Mouse (Mus musculus) megakaryocyte, embryonic 14.5 days (primary cell): ENCODE results near the gene Pfkfb4. TPM values are rescaled to one million over a fixed set of nuclear protein-coding genes. Genes with fewer than 3 reads are reported as not detected.

ENCODE experiments used
- H3K27me3 ChIP-seq: replicated peaks from 2 replicates; pipeline ENCODE3; 2012; ENCODE audit warnings: inconsistent platforms
- H3K36me3 ChIP-seq: replicated peaks from 2 replicates; pipeline ENCODE3; 2012; ENCODE audit warnings: low read length, inconsistent platforms, mixed read lengths
- H3K4me1 ChIP-seq: 2 replicates; pipeline ENCODE4 v1.6.1; 2012; ENCODE audit warnings: inconsistent platforms
- H3K4me3 ChIP-seq: replicated peaks from 2 replicates; pipeline ENCODE3; 2012; ENCODE audit warnings: moderate library complexity, mild to moderate bottlenecking, inconsistent platforms
- H3K9me3 ChIP-seq: 2 replicates; pipeline ENCODE4 v1.6.1; 2012; ENCODE audit warnings: inconsistent platforms
- FLI1 ChIP-seq: IDR thresholded peaks from 2 replicates; pipeline ENCODE4 v1.6.1; 2012; ENCODE audit warnings: low read length, inconsistent platforms, mixed read lengths
- GATA1 ChIP-seq: IDR thresholded peaks from 3 replicates; pipeline ENCODE4 v1.6.1; 2012; ENCODE audit warnings: mixed read lengths, low read length, inconsistent platforms, borderline replicate concordance
- polyA plus RNA-seq: library from polyadenylated mRNA; stranded (reverse); fragments of >175 nt; gene quantifications from 2 replicates; pipeline ENCODE4 v1.2.3, GENCODE M21; 2012; ENCODE audit warnings: low replicate concordance; ENCODE audit not compliant: insufficient read depth

The Pfkfb4 gene
- polyA plus RNA-seq, result 2.4 and 5.8 TPM in 2 replicates

DNA sequence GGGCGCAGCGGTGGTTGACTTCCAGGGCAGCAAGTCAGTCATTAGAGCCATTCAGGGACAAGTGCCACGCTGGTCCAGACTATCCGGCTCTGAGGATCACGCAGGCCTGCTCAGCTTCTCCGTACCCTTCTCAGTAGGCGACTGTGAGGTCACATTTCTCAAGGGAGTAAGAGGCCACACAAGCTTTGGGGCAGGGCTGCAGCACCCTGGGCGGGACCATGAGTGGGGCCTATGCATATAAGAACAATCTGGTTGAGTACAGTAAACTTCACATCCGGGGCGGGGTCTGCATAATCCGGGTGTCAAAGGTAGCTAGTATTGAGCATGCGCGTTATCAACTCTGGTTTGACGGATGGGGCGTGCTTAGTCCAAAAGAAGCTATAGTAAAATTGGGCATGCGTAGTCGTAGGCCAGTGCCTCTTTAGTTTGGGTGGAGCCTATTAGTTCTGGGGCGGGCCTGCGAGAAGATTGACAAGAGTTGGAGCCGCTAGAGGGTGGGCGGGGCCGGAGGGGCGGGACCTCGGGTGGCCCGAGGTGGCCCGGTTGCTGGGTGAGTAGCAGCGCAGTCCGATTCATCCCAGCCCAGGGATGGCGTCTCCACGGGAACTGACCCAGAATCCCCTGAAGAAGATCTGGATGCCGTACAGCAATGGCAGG lies at the start of gene Pfkfb4:
Pfkfb4 (plus strand) TSS at position 351 of the 657 bp plus-strand sequence.
- Histone ChIP-seq H3K9me3 (no peaks in the 10 kb centered on the region; the same call in 1 of the 2 replicates), H3K4me1 (peaks cover 84% of the 10 kb centered on the region), H3K27me3 (peaks cover 8% of the 10 kb centered on the region), H3K36me3 (peaks cover 7% of the 10 kb centered on the region), H3K4me3 (peak within 1 kb of the TSS; percentile 94)
- TF ChIP-seq FLI1 (no peak), GATA1 (no peak)

DNA sequence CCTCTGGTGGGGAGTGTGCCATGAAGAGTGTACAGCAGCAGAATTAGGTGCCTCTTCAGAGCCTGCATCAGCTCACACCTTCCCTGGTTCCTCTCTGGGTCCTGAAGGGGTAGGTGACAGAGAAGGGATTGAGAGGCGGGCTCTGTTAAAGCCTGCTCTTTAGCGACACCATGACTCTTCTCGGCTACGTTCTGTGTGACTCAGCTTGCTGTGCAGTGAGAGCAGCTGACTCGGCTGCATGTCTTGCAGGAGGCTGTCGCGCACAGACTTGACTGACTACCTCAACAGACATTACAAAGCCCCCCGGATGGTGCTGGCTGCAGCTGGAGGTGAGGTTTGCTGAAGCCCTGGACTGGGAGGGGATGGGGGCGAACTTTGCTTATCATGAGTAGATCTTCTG lies 46.5 kb upstream of the Pfkfb4 start:
- no peak overlapping the region for H3K4me3 ChIP-seq
- TF ChIP-seq GATA1, result no peak
- TF ChIP-seq FLI1, result no peak
- H3K27me3 ChIP-seq, result no peaks in the 10 kb centered on the region
- H3K4me1 ChIP-seq, result peaks cover 13% of the 10 kb centered on the region; the same call in 1 of the 2 replicates
- H3K36me3 ChIP-seq, result peaks cover 94% of the 10 kb centered on the region
- no peaks in the 10 kb centered on the region for H3K9me3 ChIP-seq

DNA sequence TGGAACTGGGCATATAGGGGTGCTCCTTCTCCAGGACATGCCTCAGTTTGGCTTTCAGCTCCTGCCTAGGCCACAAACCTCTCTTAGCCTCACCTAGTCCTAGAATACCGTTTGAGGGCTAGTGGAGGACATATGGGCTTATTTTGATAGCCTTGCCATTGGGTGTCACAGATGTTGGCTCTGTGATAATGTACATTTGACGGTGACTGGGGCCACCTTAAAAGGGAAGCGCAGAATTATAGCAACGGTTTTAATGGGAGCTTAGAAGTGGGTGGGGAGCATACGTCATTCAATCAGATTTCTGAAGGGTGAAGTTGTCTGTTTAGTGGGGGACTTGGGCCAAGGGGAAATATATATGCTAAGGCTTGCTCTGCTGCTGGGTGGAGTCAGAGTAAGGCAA lies 46.0 kb upstream of the Pfkfb4 start:
- peaks cover 13% of the 10 kb centered on the region; the same call in 1 of the 2 replicates for H3K4me1 ChIP-seq
- H3K36me3 ChIP-seq, result peaks cover 95% of the 10 kb centered on the region
- H3K27me3 ChIP-seq, result no peaks in the 10 kb centered on the region
- no peaks in the 10 kb centered on the region for H3K9me3 ChIP-seq
- TF ChIP-seq GATA1, result no peak
- TF ChIP-seq FLI1, result no peak
- H3K4me3 ChIP-seq, result no peak overlapping the region

DNA sequence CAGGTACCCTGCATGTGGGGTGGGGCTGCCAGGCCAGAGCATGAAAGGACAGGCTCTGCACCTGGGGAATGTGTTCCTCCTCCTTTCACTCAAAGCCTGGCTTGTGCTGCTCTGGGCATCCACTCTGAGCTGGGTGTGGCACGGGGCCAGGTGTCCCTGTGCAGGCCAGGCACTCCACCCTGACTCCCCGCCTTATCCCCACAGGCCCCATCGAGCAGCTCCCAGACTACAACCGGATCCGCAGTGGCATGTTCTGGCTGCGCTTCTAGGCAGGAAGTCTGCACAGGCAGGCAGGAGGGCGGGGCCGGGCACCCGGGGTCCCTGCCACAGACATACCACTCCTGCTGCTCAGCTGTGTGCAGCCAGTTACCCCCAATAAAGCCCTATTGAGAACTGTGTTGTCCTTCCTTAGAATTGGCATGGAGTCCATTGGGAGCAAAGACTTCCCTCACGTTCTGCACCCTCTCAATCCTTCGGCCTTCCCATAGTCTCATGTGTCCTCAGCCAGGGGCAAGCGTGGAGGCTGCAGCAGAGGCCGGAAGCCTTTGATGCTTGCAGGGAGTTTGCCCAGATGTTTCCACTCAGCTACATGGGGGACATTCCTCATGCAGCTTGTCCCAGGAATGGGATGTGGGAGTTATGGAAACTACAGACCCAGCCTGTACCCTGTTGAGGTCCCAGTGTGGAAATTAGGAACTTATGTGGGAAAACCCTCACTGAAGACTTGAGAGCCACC lies 42.2 kb upstream of the Pfkfb4 start:
- no peak overlapping the region for H3K4me3 ChIP-seq

DNA sequence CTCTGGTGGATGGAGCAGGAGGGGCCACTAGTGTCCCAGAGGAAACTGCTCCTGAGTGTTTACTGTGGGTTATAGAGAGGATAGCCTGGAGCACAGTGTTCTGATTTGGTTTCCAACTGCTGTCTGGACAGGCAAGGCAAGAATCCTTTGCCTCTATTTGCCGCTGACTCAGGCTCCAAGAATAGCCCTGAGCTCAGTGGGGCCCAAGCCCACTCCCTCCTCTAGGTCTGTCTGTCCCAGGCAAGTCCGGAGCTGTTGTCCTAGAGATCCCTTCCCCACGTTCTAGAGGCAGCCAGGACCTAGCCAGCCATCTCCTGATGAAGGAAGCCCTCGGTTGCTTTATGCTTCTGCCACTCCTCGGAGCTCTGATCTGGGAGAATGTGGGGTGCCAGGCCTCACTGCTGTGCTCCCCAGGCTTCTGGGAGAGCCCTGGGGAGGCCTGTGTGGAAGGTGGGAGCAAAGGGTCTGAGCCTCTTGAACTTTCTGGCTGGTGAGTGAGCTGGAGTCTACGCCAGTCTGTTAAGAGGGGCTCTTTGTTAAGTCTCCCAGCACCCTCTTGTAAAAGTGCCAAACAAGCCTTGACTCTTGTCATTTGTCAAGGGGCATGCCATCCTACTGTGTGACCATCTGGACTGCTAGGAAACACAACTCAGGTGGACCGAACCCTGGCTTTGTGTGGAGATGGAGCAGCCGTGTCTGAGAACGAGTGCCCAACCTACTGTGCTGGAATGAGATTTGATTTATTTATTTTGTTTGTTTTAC lies 41.4 kb upstream of the Pfkfb4 start:
- Histone ChIP-seq H3K4me3 (no peak overlapping the region), H3K36me3 (peaks cover 61% of the 10 kb centered on the region), H3K4me1 (peaks cover 15% of the 10 kb centered on the region), H3K9me3 (no peaks in the 10 kb centered on the region), H3K27me3 (peaks cover 27% of the 10 kb centered on the region)
- TF ChIP-seq GATA1, result no peak
- TF ChIP-seq FLI1, result no peak

More for the DNA sequence above, 42.2 kb upstream of the Pfkfb4 start:
- Histone ChIP-seq H3K36me3 (peaks cover 68% of the 10 kb centered on the region), H3K27me3 (peaks cover 22% of the 10 kb centered on the region), H3K4me1 (peaks cover 13% of the 10 kb centered on the region), H3K9me3 (no peaks in the 10 kb centered on the region)
- TF ChIP-seq FLI1 (no peak), GATA1 (no peak)

DNA sequence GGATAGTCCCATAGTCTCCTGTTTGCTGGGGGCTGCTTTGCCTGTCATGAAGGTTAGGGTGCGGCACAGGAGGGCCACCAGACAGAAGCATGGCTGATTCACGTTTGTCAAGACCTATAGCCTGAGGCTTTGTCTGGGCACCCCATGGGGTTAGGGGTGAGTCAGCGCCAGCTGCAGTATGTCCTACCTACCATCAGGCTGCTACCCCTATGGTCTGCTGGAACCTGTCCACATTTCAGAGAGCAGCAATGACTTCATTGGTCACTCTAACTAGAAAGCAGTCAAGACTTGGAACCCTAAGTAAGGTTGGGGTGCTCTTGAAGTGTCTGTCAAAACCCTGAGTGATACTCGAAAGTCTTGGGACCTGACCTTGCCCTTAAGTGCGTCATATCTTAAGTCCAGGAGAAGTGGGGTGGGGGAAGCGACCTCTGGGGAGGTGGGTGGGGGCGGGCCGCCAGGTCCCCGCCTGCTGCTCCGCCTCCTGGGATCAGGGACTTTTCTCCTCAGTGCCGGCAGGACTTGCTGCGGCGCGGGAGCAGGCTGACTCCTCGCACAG lies 38.4 kb upstream of the Pfkfb4 start, which contains the start of gene Col7a1:
Col7a1 (plus strand) TSS at position 506 of the 556 bp plus-strand sequence.
- H3K9me3 ChIP-seq, result no peaks in the 10 kb centered on the region
- no peak for TF ChIP-seq GATA1
- H3K27me3 ChIP-seq, result peaks cover 55% of the 10 kb centered on the region
- no peak within 1 kb of the TSS for H3K4me3 ChIP-seq
- peaks cover 14% of the 10 kb centered on the region for H3K4me1 ChIP-seq
- H3K36me3 ChIP-seq, result peaks cover 31% of the 10 kb centered on the region

DNA sequence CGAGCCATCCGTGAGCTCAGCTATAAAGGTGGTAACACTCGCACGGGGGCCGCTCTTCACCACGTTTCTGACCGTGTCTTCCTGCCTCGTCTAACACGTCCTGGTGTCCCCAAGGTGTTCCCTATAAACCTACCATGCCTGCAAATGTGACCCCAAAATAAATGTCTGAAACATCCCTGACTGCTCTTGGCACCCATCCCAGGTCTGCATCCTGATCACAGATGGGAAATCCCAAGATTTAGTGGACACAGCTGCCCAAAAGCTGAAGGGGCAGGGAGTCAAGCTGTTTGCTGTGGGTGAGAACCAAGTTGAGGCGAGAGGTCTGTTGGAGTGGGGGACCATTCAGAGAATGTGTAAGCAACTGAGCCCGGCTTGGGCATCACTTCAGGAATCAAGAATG lies 36.3 kb upstream of the Pfkfb4 start:
- Histone ChIP-seq H3K4me1 (peaks cover 23% of the 10 kb centered on the region), H3K4me3 (no peak overlapping the region), H3K9me3 (no peaks in the 10 kb centered on the region), H3K27me3 (peaks cover 73% of the 10 kb centered on the region), H3K36me3 (peaks cover 10% of the 10 kb centered on the region)
- TF ChIP-seq GATA1, result no peak

DNA sequence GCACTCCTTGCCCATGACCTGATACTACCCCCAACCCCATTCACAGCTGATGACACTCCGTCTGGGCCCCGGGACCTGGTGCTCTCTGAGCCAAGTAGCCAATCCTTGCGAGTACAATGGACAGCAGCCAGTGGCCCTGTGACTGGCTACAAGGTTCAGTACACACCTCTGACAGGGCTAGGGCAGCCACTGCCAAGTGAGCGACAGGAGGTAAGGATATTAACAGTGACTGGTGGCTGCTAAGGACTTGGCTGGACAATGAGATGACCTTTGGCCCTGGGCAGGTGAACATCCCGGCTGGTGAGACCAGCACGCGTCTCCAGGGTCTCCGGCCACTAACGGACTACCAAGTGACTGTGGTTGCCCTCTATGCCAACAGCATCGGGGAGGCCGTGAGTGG lies 35.7 kb upstream of the Pfkfb4 start:
- Histone ChIP-seq H3K27me3 (peaks cover 78% of the 10 kb centered on the region), H3K4me1 (peaks cover 23% of the 10 kb centered on the region), H3K9me3 (no peaks in the 10 kb centered on the region), H3K36me3 (peaks cover 7% of the 10 kb centered on the region), H3K4me3 (no peak overlapping the region)
- TF ChIP-seq FLI1, result no peak

DNA sequence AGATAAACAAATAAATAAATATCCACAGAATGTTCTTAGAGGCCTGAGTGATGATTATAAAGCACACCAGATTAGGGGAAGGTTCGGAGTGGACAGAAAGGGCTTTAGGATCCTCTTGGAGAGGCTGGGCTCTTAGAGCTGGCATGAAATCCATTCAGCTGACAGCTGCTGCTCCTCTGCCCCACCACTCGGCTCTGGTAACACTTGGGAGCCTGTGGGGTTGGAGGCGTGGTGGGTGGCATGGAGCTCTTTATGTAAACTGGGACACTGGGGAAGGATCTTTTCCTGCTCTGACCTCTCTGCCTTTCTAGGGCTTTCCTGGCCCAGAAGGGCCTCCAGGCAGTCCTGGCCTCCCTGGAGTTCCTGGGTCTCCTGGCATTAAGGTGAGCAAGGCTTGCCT lies 28.0 kb upstream of the Pfkfb4 start:
- peaks cover 79% of the 10 kb centered on the region for H3K27me3 ChIP-seq
- no peaks in the 10 kb centered on the region for H3K9me3 ChIP-seq
- no peaks in the 10 kb centered on the region for H3K36me3 ChIP-seq
- H3K4me3 ChIP-seq, result no peak overlapping the region
- TF ChIP-seq FLI1, result no peak
- no peak for TF ChIP-seq GATA1
- H3K4me1 ChIP-seq, result peaks cover 5% of the 10 kb centered on the region
